Mouse (Mus musculus): ENCODE results near the gene Plagl2. TPM values are rescaled to one million over a fixed set of nuclear protein-coding genes. Genes with fewer than 3 reads are reported as not detected.
A peak's percentile ranks its signal among the peaks of the same experiment; 100 is the strongest.

Gene Plagl2
- total RNA-seq, 2 experiments from 2014 or later = 5.3 to 5.7 TPM

DNA sequence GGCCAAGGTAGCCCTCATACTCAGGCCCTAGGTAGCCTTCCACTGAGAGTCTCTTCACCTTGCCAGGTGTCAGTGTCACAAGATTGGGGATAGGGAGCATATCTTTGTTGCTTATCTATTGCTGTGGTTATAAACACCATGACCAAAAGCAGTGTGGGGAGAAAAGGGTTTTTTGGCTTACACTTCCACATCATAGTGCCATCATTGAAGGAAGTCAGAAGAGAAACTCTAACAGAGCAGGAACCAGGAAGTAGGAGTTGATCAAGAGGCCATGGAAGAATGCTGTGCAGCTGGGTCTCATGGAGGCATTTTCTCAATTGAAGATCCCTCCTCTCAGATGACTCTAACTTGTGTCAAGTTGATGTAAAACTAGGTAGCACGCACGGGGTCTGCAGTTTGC, 33.1 kb downstream of the Plagl2 start:
- intact Hi-C loops (cut with DNase I) = no loop called here
- no peak for DNase-seq (ENCODE audit: low spot score in 2 of 2)

DNA sequence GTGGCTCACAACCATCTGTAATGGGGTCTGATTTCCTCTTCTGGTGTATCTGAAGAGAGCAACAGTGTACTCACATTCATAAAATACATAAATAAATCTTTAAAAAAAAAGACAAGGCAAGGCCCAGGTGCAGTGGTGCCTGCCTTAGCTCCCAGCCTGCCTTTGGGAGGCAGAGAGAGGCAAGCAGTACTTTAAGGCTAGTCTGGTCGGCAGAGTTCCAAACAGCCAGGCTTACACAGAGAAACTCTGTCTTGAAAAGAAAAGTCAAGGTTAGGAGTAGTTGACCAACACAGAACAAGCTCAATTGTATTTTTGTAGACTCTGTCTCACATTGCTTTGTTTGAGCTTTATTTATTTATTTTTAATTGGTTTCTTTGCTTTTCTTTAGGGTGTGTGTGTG, 38.5 kb downstream of the Plagl2 start:
- DNase-seq (ENCODE audit: low spot score in 2 of 2) = no peak

GRCm38 (mm10) chr2:153199114-153199513, 42.1 kb downstream of the Plagl2 start:
- no peak for DNase-seq (ENCODE audit: low spot score in 2 of 2)
- intact Hi-C loops (cut with DNase I) = no loop called here

More for the DNA sequence above, 38.5 kb downstream of the Plagl2 start:
- intact Hi-C loops (cut with DNase I) = no loop called here

GRCm38 (mm10) chr2:153198485-153198884, 42.7 kb downstream of the Plagl2 start:
- DNase-seq (ENCODE audit: low spot score in 2 of 2) = no peak
- intact Hi-C loops (cut with DNase I) = no loop called here

DNA sequence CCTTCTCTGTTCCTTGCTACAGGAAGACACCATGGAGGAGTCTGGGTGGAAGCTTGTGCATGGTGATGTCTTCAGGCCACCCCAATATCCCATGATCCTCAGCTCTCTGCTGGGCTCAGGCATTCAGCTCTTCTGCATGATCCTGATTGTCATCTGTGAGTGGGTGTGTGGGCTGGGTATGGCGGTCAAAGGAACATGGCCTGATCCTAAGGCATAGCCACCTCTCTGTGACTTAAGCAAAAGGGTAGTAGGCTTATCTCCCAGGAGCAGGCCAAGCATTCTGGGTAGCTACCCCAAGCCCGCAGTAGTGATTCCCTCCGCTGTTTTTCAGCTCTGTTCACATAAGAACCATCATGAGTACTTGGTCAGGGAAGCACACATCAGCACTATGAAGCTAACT, 47.0 kb downstream of the Plagl2 start:
- intact Hi-C loops (cut with DNase I) = no loop called here
- DNase-seq (ENCODE audit: low spot score in 2 of 2) = no peak

GRCm38 (mm10) chr2:153191242-153191641, 50.0 kb downstream of the Plagl2 start:
- intact Hi-C loops (cut with DNase I) = no loop called here
- peak in 1 of 2 experiments; percentile 56 for DNase-seq (ENCODE audit: low spot score in 2 of 2)

DNA sequence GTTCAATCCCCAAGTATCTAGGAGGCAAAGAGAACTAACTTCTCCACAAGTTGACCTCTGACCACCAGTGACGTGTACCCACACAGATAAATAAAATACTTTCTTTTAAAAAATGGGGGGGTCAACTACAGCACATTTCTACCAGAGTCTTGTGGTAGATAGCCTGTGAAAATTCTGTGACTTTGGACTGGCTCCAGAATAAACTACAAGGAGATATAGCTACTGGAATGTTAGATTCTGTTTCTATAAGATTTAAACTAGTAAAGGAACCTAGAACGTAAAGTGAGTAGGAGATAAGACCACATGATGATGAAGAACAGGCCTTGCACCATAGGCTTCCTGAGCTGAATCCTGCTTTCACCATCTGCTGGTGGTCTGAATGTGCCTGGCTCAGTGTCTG, 53.4 kb downstream of the Plagl2 start:
- intact Hi-C loops (cut with DNase I) = no loop called here

GRCm38 (mm10) chr2:153186176-153186591, 55.0 kb downstream of the Plagl2 start:
- intact Hi-C loops (cut with DNase I) = no loop called here
- peak; percentile 11 to 41 for DNase-seq (ENCODE audit: low spot score in 2 of 2)

More for the DNA sequence above, 53.4 kb downstream of the Plagl2 start:
- DNase-seq (ENCODE audit: low spot score in 2 of 2) = no peak

DNA sequence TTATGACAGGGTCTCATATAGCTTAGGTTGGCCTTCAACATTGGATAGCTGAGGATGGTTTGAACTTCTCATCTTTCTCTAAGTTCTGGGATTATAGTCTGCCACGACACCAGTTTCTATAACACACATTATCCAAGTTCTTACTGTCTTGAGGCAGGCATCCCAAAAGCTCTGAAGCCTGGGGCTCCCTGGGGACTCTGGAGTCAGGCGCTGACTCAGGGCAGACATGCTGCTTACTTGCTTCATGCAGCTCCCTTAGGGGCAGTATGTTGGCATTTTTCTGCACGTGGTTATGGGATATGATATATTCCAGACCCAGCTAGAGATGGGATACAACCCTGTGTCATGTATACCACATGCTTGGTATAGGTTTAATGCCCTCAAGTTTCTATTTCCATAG, 61.3 kb downstream of the Plagl2 start:
- intact Hi-C loops (cut with DNase I) = no loop called here
- DNase-seq (ENCODE audit: low spot score in 2 of 2) = no peak

- intact Hi-C loops (cut with DNase I) = no loop called here
- DNase-seq (ENCODE audit: low spot score in 2 of 2) = peak; percentile 14 to 76
These were observed 61.9 kb downstream of the Plagl2 start for GRCm38 (mm10) chr2:153179126-153179860.

Other genes starting within 250 kb of the Plagl2 start
- gene Pdrg1, start 226.0 kb downstream of the Plagl2 start, total RNA-seq (2021) = 10 to 100 TPM; 50.7 to 51.4 TPM
- 1 to 10 TPM; 4.3 to 5.7 TPM for gene Xkr7, start 209.6 kb downstream of the Plagl2 start, total RNA-seq (2021)
- 1 to 10 TPM; 4.9 to 5.5 TPM for gene Ccm2l, start 175.5 kb downstream of the Plagl2 start, total RNA-seq (2021)
- 1 to 10 TPM; 2.1 to 2.5 TPM for gene Hck, start 133.0 kb downstream of the Plagl2 start, total RNA-seq (2021)
- 100 to 1,000 TPM; 116 TPM for gene Tm9sf4, start 80.1 kb downstream of the Plagl2 start, total RNA-seq (2021)
- gene Tspyl3, start 16.0 kb downstream of the Plagl2 start, total RNA-seq (2021) = 10 to 100 TPM; 27.9 to 29.3 TPM
- gene Pofut1, start 107 bp upstream of the Plagl2 start, total RNA-seq (2021) = 10 to 100 TPM; 13.6 to 15.3 TPM
- 10 to 100 TPM; 59.3 to 60.2 TPM for gene Kif3b, start 50.0 kb upstream of the Plagl2 start, total RNA-seq (2021)
- 10 to 100 TPM; 33.9 to 36.3 TPM for gene Asxl1, start 104.4 kb upstream of the Plagl2 start, total RNA-seq (2021)